ENCODE assay signal across 8 mouse cellular contexts in genomic region chr13:30985598-30986466, GRCm38 (mm10). TPM values are rescaled to one million over a fixed set of nuclear protein-coding genes. Genes with fewer than 3 reads are reported as not detected.
DNase-seq lines count a peak whose midpoint lies in the region; ATAC-seq and TF ChIP-seq lines count a peak whose summit lies in the region.

No protein-coding gene starts in this region.

- no peak for DNase-seq in ES-E14 (ENCODE audit: low read depth, low spot score)
- DNase-seq in brain, embryonic 14.5 days (ENCODE audit: low read depth) = peak; percentile 82
- peak; percentile 64 for DNase-seq in forebrain, embryonic 11.5 days (ENCODE audit: low spot score)
- peak; percentile 49 to 63 for DNase-seq in heart, postnatal 14 days
- peak; percentile 56 for DNase-seq in kidney, postnatal 14 days
- peak; percentile 80 for DNase-seq in lung, embryonic 14.5 days

- peak; percentile 55; the same call in 1 of the 2 replicates for ATAC-seq in forebrain, embryonic 11.5 days (replicated peaks; ENCODE audit: low FRiP score)
- peak; percentile 84 for ATAC-seq in lung, embryonic 14.5 days (ENCODE audit: insufficient read depth)
- ATAC-seq in neural tube, embryonic 15.5 days (ENCODE audit: low FRiP score) = peak; percentile 86
- no peak for ATAC-seq in megakaryocyte progenitor cell, adult 5-6 weeks (replicated peaks; ENCODE audit: poor library complexity)

- no peaks in the 10 kb centered on the region for H3K36me3 ChIP-seq in ES-E14 (ENCODE audit: control insufficient read depth, insufficient read depth, low read length, poor library complexity, severe bottlenecking)
- H3K36me3 ChIP-seq in forebrain, embryonic 11.5 days (ENCODE audit: control insufficient read depth, insufficient read depth, low read length) = no peaks in the 10 kb centered on the region
- H3K36me3 ChIP-seq in lung, embryonic 14.5 days (ENCODE audit: insufficient read depth) = no peaks in the 10 kb centered on the region
- H3K36me3 ChIP-seq in neural tube, embryonic 15.5 days = no peaks in the 10 kb centered on the region

- no peaks in the 10 kb centered on the region for H3K4me1 ChIP-seq in ES-E14 (ENCODE audit: control insufficient read depth in 2 of 2, insufficient read depth in 2 of 2, low read length in 2 of 2, poor library complexity in 1 of 2)
- no peaks in the 10 kb centered on the region; the same call in 1 of the 2 replicates for H3K4me1 ChIP-seq in forebrain, embryonic 11.5 days (replicated peaks; ENCODE audit: control insufficient read depth, insufficient read depth, low read length)
- H3K4me1 ChIP-seq in lung, embryonic 14.5 days (ENCODE audit: insufficient read depth) = peaks cover 9% of the 10 kb centered on the region
- peaks cover 11% of the 10 kb centered on the region for H3K4me1 ChIP-seq in neural tube, embryonic 15.5 days

- 0 out of 2 replicates have a peak overlapping the region, but pooled peaks have one; percentile 43 for H3K9ac ChIP-seq in ES-E14 (ENCODE audit: insufficient read depth, low read depth, low read length, poor library complexity, severe bottlenecking)
- H3K9ac ChIP-seq in forebrain, embryonic 11.5 days (ENCODE audit: low read length) = peak overlapping the region; percentile 41
- H3K9ac ChIP-seq in lung, embryonic 14.5 days = peak overlapping the region; percentile 35
- peak overlapping the region; percentile 30; the same call in 1 of the 2 replicates for H3K9ac ChIP-seq in neural tube, embryonic 15.5 days (replicated peaks)

- no peak for TF ChIP-seq CTCF in brain, embryonic 14.5 days (IDR thresholded peaks at IDR 0.05; ENCODE audit: borderline replicate concordance, extremely low read depth, insufficient read depth, insufficient read length)
- no peak for TF ChIP-seq CTCF in lung, embryonic 14.5 days (IDR thresholded peaks at IDR 0.05; ENCODE audit: low read depth)

- H3K27ac ChIP-seq in ES-E14 (ENCODE audit: insufficient read depth, low read depth, low read length, poor library complexity, severe bottlenecking) = no peak overlapping the region
- no peak overlapping the region for H3K27ac ChIP-seq in forebrain, embryonic 11.5 days (ENCODE audit: low read depth, low read length)
- peak overlapping the region; percentile 82 for H3K27ac ChIP-seq in lung, embryonic 14.5 days (ENCODE audit: low read depth)
- H3K27ac ChIP-seq in neural tube, embryonic 15.5 days (replicated peaks) = peak overlapping the region; percentile 23; the same call in 1 of the 2 replicates

- intact Hi-C loops in heart, postnatal 14 days (cut with DNase I) = no loop called here

- H3K4me3 ChIP-seq in ES-E14 (ENCODE audit: insufficient read depth in 1 of 2, low read depth in 1 of 2, low read length in 2 of 2, poor library complexity in 1 of 2, severe bottlenecking in 1 of 2) = peak overlapping the region; percentile 51 to 65
- H3K4me3 ChIP-seq in forebrain, embryonic 11.5 days (ENCODE audit: low read depth, low read length) = peak overlapping the region; percentile 20
- peak overlapping the region; percentile 30 for H3K4me3 ChIP-seq in lung, embryonic 14.5 days (ENCODE audit: low read depth, low read length)
- H3K4me3 ChIP-seq in neural tube, embryonic 15.5 days (replicated peaks) = peak overlapping the region; percentile 33

- no peaks in the 10 kb centered on the region for H3K27me3 ChIP-seq in forebrain, embryonic 11.5 days (ENCODE audit: control insufficient read depth, insufficient read depth, low read length)
- no peaks in the 10 kb centered on the region for H3K27me3 ChIP-seq in lung, embryonic 14.5 days (ENCODE audit: insufficient read depth, low read length)
- peaks cover 10% of the 10 kb centered on the region for H3K27me3 ChIP-seq in neural tube, embryonic 15.5 days (replicated peaks)

- no peaks in the 10 kb centered on the region for H3K9me3 ChIP-seq in ES-E14 (ENCODE audit: control insufficient read depth, insufficient read depth, low read depth, low read length)
- no peaks in the 10 kb centered on the region for H3K9me3 ChIP-seq in forebrain, embryonic 11.5 days (ENCODE audit: control insufficient read depth, low read length)
- no peaks in the 10 kb centered on the region for H3K9me3 ChIP-seq in lung, embryonic 14.5 days (ENCODE audit: low read depth, low read length)
- H3K9me3 ChIP-seq in neural tube, embryonic 15.5 days (replicated peaks) = no peaks in the 10 kb centered on the region

- WGBS in forebrain, embryonic 11.5 days = 17% methylated on average over 27 of the region's 27 CpGs
- WGBS in lung, embryonic 14.5 days = 8% methylated on average over 27 of the region's 27 CpGs
- WGBS in neural tube, embryonic 15.5 days = 21% methylated on average over 27 of the region's 27 CpGs

- no peak for TF ChIP-seq POLR2A in brain, embryonic 14.5 days (IDR thresholded peaks at IDR 0.05; ENCODE audit: borderline replicate concordance, extremely low read depth, insufficient read depth, insufficient read length, poor library complexity, severe bottlenecking)

- in situ Hi-C loops in ES-E14 (cut with MboI; ENCODE audit: low sequenced_read_pairs in 2 of 2, unreplicated experiment in 2 of 2) = no loop called here

- peak overlapping the region; percentile 58 for H3K4me2 ChIP-seq in forebrain, embryonic 11.5 days (ENCODE audit: low read depth, low read length, severe bottlenecking)
- H3K4me2 ChIP-seq in lung, embryonic 14.5 days = peak overlapping the region; percentile 62
- H3K4me2 ChIP-seq in neural tube, embryonic 15.5 days = peak overlapping the region; percentile 63

TF ChIP-seq in ES-E14, 5 proteins besides CTCF, POLR2A, EP300 and RAD21:
- TF ChIP-seq ZNF384 (IDR thresholded peaks at IDR 0.05; ENCODE audit: low read depth, low read length) = no peak
- TF ChIP-seq ZC3H11A (IDR thresholded peaks at IDR 0.05; ENCODE audit: borderline replicate concordance, low read depth, low read length) = no peak
- no peak for TF ChIP-seq HCFC1 (IDR thresholded peaks at IDR 0.05; ENCODE audit: borderline replicate concordance, insufficient read depth, low read length)
- no peak for TF ChIP-seq CHD2 (IDR thresholded peaks at IDR 0.05; ENCODE audit: low read depth, low read length)
- TF ChIP-seq MAFK (IDR thresholded peaks at IDR 0.05; ENCODE audit: insufficient read depth, low read depth, low read length) = no peak

RNA-seq across cellular contexts. Expression of gene Gm5447, which starts 11.8 kb away (rescaled TPM):
- 0.11 TPM in 1 of 2 replicates, not detected in the other for total RNA-seq in ES-E14 (2012; rRNA removed)
- 0.06 and 0.07 TPM in 2 replicates for polyA plus RNA-seq in brain, embryonic 14.5 days (2012; rRNA removed)
- not detected in 2 replicates for polyA plus RNA-seq in forebrain, embryonic 11.5 days (2014; fragmentation: Nextera tagmentation; extraction: Ambion mirVana)
- total RNA-seq in heart, postnatal 14 days (2021) = not detected
- polyA plus RNA-seq in lung, embryonic 14.5 days (2014; fragmentation: Nextera tagmentation; extraction: Ambion mirVana) = 0.14 TPM in 1 of 2 replicates, not detected in the other
- polyA plus RNA-seq in neural tube, embryonic 15.5 days (2015; fragmentation: Nextera tagmentation; extraction: Ambion mirVana) = 0.13 TPM in 1 of 2 replicates, not detected in the other
- 0.22 TPM in 1 of 2 replicates, not detected in the other for total RNA-seq in megakaryocyte progenitor cell, adult 5-6 weeks (2015)
- total RNA-seq in megakaryocyte progenitor cell, adult 5-6 weeks (2017) = not detected in 2 replicates

RNA-seq across cellular contexts. Expression of gene Exoc2, which starts 11.9 kb away (rescaled TPM):
- 22.4 and 22.8 TPM in 2 replicates for total RNA-seq in ES-E14 (2012; rRNA removed)
- 35.6 and 39.8 TPM in 2 replicates for polyA plus RNA-seq in brain, embryonic 14.5 days (2012; rRNA removed)
- polyA plus RNA-seq in forebrain, embryonic 11.5 days (2014; fragmentation: Nextera tagmentation; extraction: Ambion mirVana) = 37.9 and 38.9 TPM in 2 replicates
- 10 to 100 TPM; 16.4 to 17.3 TPM for total RNA-seq in heart, postnatal 14 days (2021)
- polyA plus RNA-seq in lung, embryonic 14.5 days (2014; fragmentation: Nextera tagmentation; extraction: Ambion mirVana) = 43.6 and 47.0 TPM in 2 replicates
- polyA plus RNA-seq in neural tube, embryonic 15.5 days (2015; fragmentation: Nextera tagmentation; extraction: Ambion mirVana) = 42.2 and 44.5 TPM in 2 replicates
- total RNA-seq in megakaryocyte progenitor cell, adult 5-6 weeks (2015) = 43.8 and 47.6 TPM in 2 replicates
- total RNA-seq in megakaryocyte progenitor cell, adult 5-6 weeks (2017) = 32.5 and 50.5 TPM in 2 replicates

RNA-seq across cellular contexts. Expression of gene Hus1b, which starts 38.3 kb away (rescaled TPM):
- 4.5 and 4.8 TPM in 2 replicates for total RNA-seq in ES-E14 (2012; rRNA removed)
- polyA plus RNA-seq in brain, embryonic 14.5 days (2012; rRNA removed) = 0.15 TPM in 1 of 2 replicates, not detected in the other
- not detected in 2 replicates for polyA plus RNA-seq in forebrain, embryonic 11.5 days (2014; fragmentation: Nextera tagmentation; extraction: Ambion mirVana)
- total RNA-seq in heart, postnatal 14 days (2021) = under 1 TPM in 1 of 2 experiments, not detected in 1; 0.20 TPM
- 0.20 TPM in 1 of 2 replicates, not detected in the other for polyA plus RNA-seq in lung, embryonic 14.5 days (2014; fragmentation: Nextera tagmentation; extraction: Ambion mirVana)
- not detected in 2 replicates for polyA plus RNA-seq in neural tube, embryonic 15.5 days (2015; fragmentation: Nextera tagmentation; extraction: Ambion mirVana)
- 1.1 and 1.4 TPM in 2 replicates for total RNA-seq in megakaryocyte progenitor cell, adult 5-6 weeks (2015)
- 0.62 and 1.0 TPM in 2 replicates for total RNA-seq in megakaryocyte progenitor cell, adult 5-6 weeks (2017)

Comparison
In these comparisons a context has a peak if more than half of its experiments do, and no peak if none do; other contexts are left out.
1. H3K27ac ChIP-seq: peak in lung, embryonic 14.5 days (single experiment) and neural tube, embryonic 15.5 days (single experiment); none in ES-E14 (single experiment) and forebrain, embryonic 11.5 days (single experiment).
2. Peak in every context shown above with its lines, with median percentiles within 50 percentile points of each other: H3K4me3 ChIP-seq, H3K9ac ChIP-seq and H3K4me2 ChIP-seq.